Mouse (Mus musculus): ENCODE data around the gene Tex38. TPM values are rescaled to one million over a fixed set of nuclear protein-coding genes. Genes with fewer than 3 reads are reported as not detected.
A peak's percentile ranks its signal among the peaks of the same experiment; 100 is the strongest.

Gene Tex38
- polyA plus RNA-seq, 1 experiment from 2014 or later: 0.16 TPM

DNA sequence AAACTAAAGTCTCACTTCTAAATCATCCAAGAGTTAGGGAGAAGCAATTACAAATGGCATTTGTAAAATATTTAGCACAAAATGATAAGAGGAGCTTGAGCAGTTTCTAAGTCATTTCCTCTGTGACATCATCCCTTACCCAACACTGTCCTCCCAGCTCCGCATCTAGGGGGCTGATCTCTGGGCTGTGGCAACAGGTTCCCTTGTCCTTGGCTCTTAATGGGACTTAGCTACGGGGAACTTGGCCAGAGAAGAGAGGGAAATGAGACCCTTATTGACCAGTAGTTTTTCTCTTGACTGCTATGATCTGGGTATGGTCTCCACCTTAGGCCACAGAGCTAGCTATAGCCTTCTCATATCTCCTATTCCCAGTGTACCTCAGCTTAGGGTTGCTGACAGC is 44.5 kb upstream of the Tex38 start:
- 67% methylated on average over 2 of the region's 2 CpGs for WGBS
- H3K4me3 ChIP-seq (ENCODE audit: low read depth, low read length): no peak overlapping the region
- H3K9ac ChIP-seq (replicated peaks; ENCODE audit: low read depth): no peak overlapping the region
- no peak for DNase-seq (ENCODE audit: low spot score)
- no peaks in the 10 kb centered on the region for H3K9me3 ChIP-seq (ENCODE audit: low read length)
- no peaks in the 10 kb centered on the region for H3K27me3 ChIP-seq (replicated peaks; ENCODE audit: insufficient read depth, low read length)
- H3K27ac ChIP-seq (ENCODE audit: low read length): no peak overlapping the region
- peaks cover 11% of the 10 kb centered on the region; the same call in 1 of the 2 replicates for H3K4me1 ChIP-seq (ENCODE audit: insufficient read depth, low read depth, low read length)
- no peaks in the 10 kb centered on the region for H3K36me3 ChIP-seq (ENCODE audit: insufficient read depth, low read length)
- TF ChIP-seq CTCF (IDR thresholded peaks at IDR 0.05) (no peak), EP300 (IDR thresholded peaks at IDR 0.05) (no peak)
- ATAC-seq: no peak
- H3K4me2 ChIP-seq (replicated peaks; ENCODE audit: low read depth, low read length): no peak overlapping the region

DNA sequence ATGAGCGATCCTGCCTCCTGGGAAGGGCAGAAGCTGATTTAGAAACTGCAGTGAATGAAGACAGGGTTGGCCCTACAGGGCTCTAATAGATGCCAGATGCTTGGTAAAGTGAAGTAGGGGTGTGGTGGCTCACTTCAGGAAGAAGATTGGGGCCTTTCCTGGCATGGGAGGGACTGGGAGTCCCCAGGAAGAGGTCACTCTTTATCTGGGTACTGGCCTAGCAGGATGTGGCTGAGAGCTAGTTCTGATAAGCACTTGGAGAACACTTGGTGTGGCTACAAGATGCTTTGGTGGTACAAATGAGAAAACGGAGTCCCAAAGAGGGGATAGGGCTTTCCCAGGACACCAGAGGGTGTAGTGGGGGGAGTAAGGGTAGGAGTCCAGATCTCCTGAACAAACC is 43.4 kb upstream of the Tex38 start:
- Histone ChIP-seq H3K36me3 (ENCODE audit: insufficient read depth, low read length) (no peaks in the 10 kb centered on the region), H3K4me1 (ENCODE audit: insufficient read depth, low read depth, low read length) (peaks cover 10% of the 10 kb centered on the region; the same call in 1 of the 2 replicates), H3K9me3 (ENCODE audit: low read length) (no peaks in the 10 kb centered on the region), H3K4me3 (ENCODE audit: low read depth, low read length) (no peak overlapping the region), H3K4me2 (replicated peaks; ENCODE audit: low read depth, low read length) (no peak overlapping the region), H3K27ac (ENCODE audit: low read length) (no peak overlapping the region), H3K9ac (replicated peaks; ENCODE audit: low read depth) (no peak overlapping the region), H3K27me3 (replicated peaks; ENCODE audit: insufficient read depth, low read length) (no peaks in the 10 kb centered on the region)
- 67% methylated on average over 2 of the region's 2 CpGs for WGBS
- no peak for TF ChIP-seq CTCF (IDR thresholded peaks at IDR 0.05)
- TF ChIP-seq EP300 (IDR thresholded peaks at IDR 0.05): no peak
- DNase-seq (ENCODE audit: low spot score) (no peak), ATAC-seq (no peak)

DNA sequence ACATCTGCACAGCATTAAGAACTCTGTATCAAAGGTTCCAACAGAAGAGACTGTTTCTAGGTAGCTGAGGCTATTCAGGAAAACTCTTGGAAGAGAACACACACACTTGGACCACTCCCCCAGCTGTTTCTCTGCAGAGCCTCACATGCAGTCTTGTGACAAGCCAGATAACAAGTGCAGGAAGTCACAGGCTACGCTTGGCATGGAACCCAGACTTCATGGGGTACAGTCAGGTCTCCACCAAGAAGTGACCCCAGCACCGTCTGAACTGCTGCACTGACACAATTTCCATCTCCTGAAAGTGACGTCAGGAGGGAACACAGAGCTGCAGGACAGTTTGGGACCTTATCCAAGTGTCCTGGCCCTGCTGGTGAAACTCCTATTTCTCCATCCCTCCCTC is 41.1 kb upstream of the Tex38 start:
- Histone ChIP-seq H3K4me3 (ENCODE audit: low read depth, low read length) (no peak overlapping the region), H3K9ac (replicated peaks; ENCODE audit: low read depth) (no peak overlapping the region), H3K27ac (ENCODE audit: low read length) (no peak overlapping the region), H3K36me3 (ENCODE audit: insufficient read depth, low read length) (no peaks in the 10 kb centered on the region), H3K4me2 (replicated peaks; ENCODE audit: low read depth, low read length) (no peak overlapping the region), H3K4me1 (ENCODE audit: insufficient read depth, low read depth, low read length) (no peaks in the 10 kb centered on the region), H3K9me3 (ENCODE audit: low read length) (no peaks in the 10 kb centered on the region), H3K27me3 (replicated peaks; ENCODE audit: insufficient read depth, low read length) (no peaks in the 10 kb centered on the region)
- no peak for TF ChIP-seq EP300 (IDR thresholded peaks at IDR 0.05)
- TF ChIP-seq CTCF (IDR thresholded peaks at IDR 0.05): no peak
- ATAC-seq (peak; percentile 25; the same call in 1 of the 2 replicates), DNase-seq (ENCODE audit: low spot score) (no peak)
- 62% methylated on average over 3 of the region's 3 CpGs for WGBS

DNA sequence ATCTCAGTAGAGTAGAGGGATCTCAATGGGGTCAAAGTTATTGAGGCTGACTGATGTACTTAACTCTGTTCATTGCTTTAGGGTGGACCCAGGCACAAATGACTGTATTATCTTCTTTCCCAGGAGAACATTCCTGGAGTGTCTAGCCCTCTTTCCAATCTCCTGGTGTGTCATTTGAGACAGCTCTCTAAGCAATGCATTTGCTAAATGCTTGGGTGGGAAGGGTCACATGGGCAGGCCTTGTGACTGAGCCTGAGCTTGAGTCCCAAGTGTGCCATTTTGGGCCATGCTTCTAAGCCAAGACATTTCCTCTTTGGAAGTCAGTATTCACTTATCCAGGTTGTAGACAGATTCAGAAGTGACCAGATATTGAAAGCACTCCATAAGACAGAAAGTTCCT is 40.6 kb upstream of the Tex38 start:
- Histone ChIP-seq H3K27me3 (replicated peaks; ENCODE audit: insufficient read depth, low read length) (no peaks in the 10 kb centered on the region), H3K4me2 (replicated peaks; ENCODE audit: low read depth, low read length) (no peak overlapping the region), H3K9me3 (ENCODE audit: low read length) (no peaks in the 10 kb centered on the region), H3K4me1 (ENCODE audit: insufficient read depth, low read depth, low read length) (no peaks in the 10 kb centered on the region), H3K36me3 (ENCODE audit: insufficient read depth, low read length) (no peaks in the 10 kb centered on the region), H3K27ac (ENCODE audit: low read length) (no peak overlapping the region), H3K4me3 (ENCODE audit: low read depth, low read length) (no peak overlapping the region), H3K9ac (replicated peaks; ENCODE audit: low read depth) (no peak overlapping the region)
- TF ChIP-seq CTCF (IDR thresholded peaks at IDR 0.05) (no peak), EP300 (IDR thresholded peaks at IDR 0.05) (no peak)
- ATAC-seq: no peak
- no peak for DNase-seq (ENCODE audit: low spot score)

DNA sequence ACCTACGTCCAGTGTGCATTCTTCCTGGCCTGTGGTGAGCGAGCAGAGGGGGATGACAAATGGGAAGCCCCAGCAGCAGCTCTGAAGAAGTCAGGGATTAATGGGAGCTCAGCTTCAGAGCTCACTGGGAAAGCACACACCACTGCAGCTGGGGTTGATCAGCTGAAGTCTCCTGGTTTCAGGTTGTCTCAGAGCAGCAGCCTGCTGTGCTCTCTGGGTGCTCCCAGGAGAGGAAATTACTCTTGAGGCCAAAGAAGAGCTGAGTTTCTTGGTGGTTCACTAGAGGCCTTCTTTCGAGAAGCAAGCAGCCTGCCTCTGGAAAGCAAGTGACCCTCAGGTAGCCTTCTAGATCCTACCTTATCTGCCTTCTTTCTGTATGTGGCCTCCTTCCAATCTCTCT is 40.1 kb upstream of the Tex38 start:
- TF ChIP-seq EP300 (IDR thresholded peaks at IDR 0.05): no peak
- TF ChIP-seq CTCF (IDR thresholded peaks at IDR 0.05): no peak

DNA sequence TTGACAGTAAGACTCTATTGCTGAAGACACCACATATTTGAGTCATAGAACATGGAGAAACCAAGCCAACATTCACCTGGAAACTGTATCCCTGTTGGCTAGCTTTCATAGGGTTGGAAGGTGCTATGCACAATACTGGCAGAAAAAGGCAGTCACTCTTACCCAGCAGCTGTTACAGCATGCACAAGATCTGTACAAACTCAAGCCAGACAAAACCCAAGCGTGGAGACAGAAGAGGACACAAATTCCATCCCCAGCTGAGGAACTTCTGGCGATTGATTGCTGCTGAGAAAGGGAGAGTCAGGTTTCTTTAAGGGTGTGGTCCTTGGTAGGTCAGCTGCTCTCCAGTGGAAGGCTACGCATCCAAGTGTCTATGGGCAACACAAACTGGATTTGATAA is 39.4 kb upstream of the Tex38 start:
- Histone ChIP-seq H3K36me3 (ENCODE audit: insufficient read depth, low read length) (no peaks in the 10 kb centered on the region), H3K4me2 (replicated peaks; ENCODE audit: low read depth, low read length) (no peak overlapping the region), H3K27ac (ENCODE audit: low read length) (no peak overlapping the region), H3K9me3 (ENCODE audit: low read length) (no peaks in the 10 kb centered on the region), H3K4me1 (ENCODE audit: insufficient read depth, low read depth, low read length) (no peaks in the 10 kb centered on the region), H3K9ac (replicated peaks; ENCODE audit: low read depth) (no peak overlapping the region), H3K27me3 (replicated peaks; ENCODE audit: insufficient read depth, low read length) (no peaks in the 10 kb centered on the region), H3K4me3 (ENCODE audit: low read depth, low read length) (no peak overlapping the region)
- WGBS: 74% methylated on average over 3 of the region's 3 CpGs
- TF ChIP-seq CTCF (IDR thresholded peaks at IDR 0.05) (no peak), EP300 (IDR thresholded peaks at IDR 0.05) (no peak)
- ATAC-seq (no peak), DNase-seq (ENCODE audit: low spot score) (no peak)

More for the DNA sequence above, 40.1 kb upstream of the Tex38 start:
- Histone ChIP-seq H3K4me3 (ENCODE audit: low read depth, low read length) (no peak overlapping the region), H3K4me2 (replicated peaks; ENCODE audit: low read depth, low read length) (no peak overlapping the region), H3K4me1 (ENCODE audit: insufficient read depth, low read depth, low read length) (no peaks in the 10 kb centered on the region), H3K9me3 (ENCODE audit: low read length) (no peaks in the 10 kb centered on the region), H3K27me3 (replicated peaks; ENCODE audit: insufficient read depth, low read length) (no peaks in the 10 kb centered on the region), H3K9ac (replicated peaks; ENCODE audit: low read depth) (no peak overlapping the region), H3K36me3 (ENCODE audit: insufficient read depth, low read length) (no peaks in the 10 kb centered on the region), H3K27ac (ENCODE audit: low read length) (no peak overlapping the region)
- DNase-seq (ENCODE audit: low spot score) (no peak), ATAC-seq (no peak)
- WGBS: 69% methylated on average over 3 of the region's 3 CpGs

DNA sequence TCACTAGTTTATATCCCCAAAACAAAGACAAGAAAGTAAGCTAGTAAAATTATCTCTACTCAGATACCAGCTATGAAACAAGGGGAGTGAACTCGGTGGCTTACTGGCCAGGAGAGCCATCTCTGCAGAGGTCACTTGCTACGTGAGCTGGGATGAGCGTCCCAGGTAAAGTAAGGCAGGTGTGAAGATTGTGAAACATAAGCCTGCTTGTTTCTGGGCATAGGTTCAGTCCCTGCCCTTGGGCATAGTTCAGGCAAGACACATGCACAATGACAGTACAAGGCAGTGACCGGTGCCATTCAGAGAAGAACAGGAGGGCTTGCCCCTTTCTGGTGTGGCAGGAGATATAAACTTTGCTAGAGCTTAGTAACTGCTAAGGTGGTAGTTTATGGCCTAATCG is 34.8 kb upstream of the Tex38 start:
- 92% methylated on average over 5 of the region's 5 CpGs for WGBS

More for the DNA sequence above, 34.8 kb upstream of the Tex38 start:
- Histone ChIP-seq H3K4me3 (ENCODE audit: low read depth, low read length) (no peak overlapping the region), H3K36me3 (ENCODE audit: insufficient read depth, low read length) (no peaks in the 10 kb centered on the region), H3K9me3 (ENCODE audit: low read length) (no peaks in the 10 kb centered on the region), H3K27ac (ENCODE audit: low read length) (no peak overlapping the region), H3K4me2 (replicated peaks; ENCODE audit: low read depth, low read length) (no peak overlapping the region), H3K4me1 (ENCODE audit: insufficient read depth, low read depth, low read length) (no peaks in the 10 kb centered on the region), H3K9ac (replicated peaks; ENCODE audit: low read depth) (no peak overlapping the region), H3K27me3 (replicated peaks; ENCODE audit: insufficient read depth, low read length) (no peaks in the 10 kb centered on the region)
- no peak for DNase-seq (ENCODE audit: low spot score)
- no peak for ATAC-seq
- no peak for TF ChIP-seq EP300 (IDR thresholded peaks at IDR 0.05)
- TF ChIP-seq CTCF (IDR thresholded peaks at IDR 0.05): no peak

All from lung, postnatal 0 days (tissue).